In the genomic region with DNA sequence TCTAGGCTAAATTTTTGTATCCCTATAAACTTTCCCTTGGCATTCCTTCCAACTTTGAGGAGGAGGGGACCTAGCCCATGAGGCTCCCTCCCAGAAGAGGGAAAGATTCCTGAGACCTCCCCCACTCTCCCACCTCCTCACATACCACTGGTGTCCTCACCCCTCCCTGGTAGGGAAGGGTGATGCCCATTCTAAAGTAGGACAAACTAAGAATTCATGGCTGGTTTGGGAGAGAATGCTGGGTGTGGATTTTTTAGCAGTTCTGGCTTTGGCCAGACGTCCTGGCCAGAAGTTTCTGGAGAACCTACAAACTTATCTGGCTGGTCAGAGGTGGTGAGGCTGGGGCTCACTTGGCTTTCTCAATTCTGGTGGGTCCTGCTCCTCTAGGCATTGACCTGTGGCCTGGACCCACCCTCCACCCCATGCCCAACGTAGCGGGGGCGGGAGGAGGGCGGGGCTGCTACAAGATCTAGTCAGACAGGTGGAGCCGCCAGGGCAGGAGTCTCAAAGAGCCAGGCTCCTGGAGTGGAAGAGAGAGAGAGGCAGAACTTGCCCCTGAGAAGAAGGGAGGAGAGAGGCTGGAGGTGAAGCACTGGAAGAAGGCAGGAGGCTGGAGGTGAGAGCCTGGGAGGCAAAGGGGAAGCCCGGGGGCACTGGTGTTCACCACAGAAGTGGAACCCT, we compare ENCODE assay signal across 8 mouse cellular contexts. TPM values are rescaled to one million over a fixed set of nuclear protein-coding genes. Genes with fewer than 3 reads are reported as not detected.
DNase-seq lines count a peak whose midpoint lies in the region; ATAC-seq and TF ChIP-seq lines count a peak whose summit lies in the region.

No protein-coding gene starts in this region.

- peak overlapping the region; percentile 34; the same call in 1 of the 2 replicates for H3K27ac ChIP-seq in intestine, embryonic 14.5 days (ENCODE audit: low read depth)
- H3K27ac ChIP-seq in liver, embryonic 14.5 days, result peak overlapping the region; percentile 85

- no peak for ATAC-seq in intestine, embryonic 14.5 days (replicated peaks; ENCODE audit: low FRiP score, low TSS enrichment, low read depth)
- ATAC-seq in liver, embryonic 14.5 days (ENCODE audit: insufficient read depth), result no peak

- H3K4me2 ChIP-seq in intestine, embryonic 14.5 days (ENCODE audit: low read length), result peak overlapping the region; percentile 84
- H3K4me2 ChIP-seq in liver, embryonic 14.5 days (ENCODE audit: low read depth), result peak overlapping the region; percentile 99

- DNase-seq in thymus, postnatal 4 days, result peak; percentile 28
- DNase-seq in thymus, postnatal 10 days (ENCODE audit: low spot score in 2 of 2), result no peak
- no peak for DNase-seq in intestine, embryonic 14.5 days (ENCODE audit: low spot score)
- no peak for DNase-seq in liver, embryonic 14.5 days (ENCODE audit: low read depth in 3 of 3, low spot score in 3 of 3)
- peak; percentile 67 to 73 for DNase-seq in urinary bladder, postnatal 36 days (ENCODE audit: low spot score in 2 of 2)
- DNase-seq in cerebellum, adult 18-20 months, result no peak
- DNase-seq in cerebellum, adult 11 months, result no peak
- no peak for DNase-seq in T-cell, adult 2 months (ENCODE audit: low spot score)

- H3K9ac ChIP-seq in intestine, embryonic 14.5 days (ENCODE audit: low read length), result peak overlapping the region; percentile 66
- peak overlapping the region; percentile 92 for H3K9ac ChIP-seq in liver, embryonic 14.5 days (replicated peaks)

- peaks cover 33% of the 10 kb centered on the region for H3K4me1 ChIP-seq in intestine, embryonic 14.5 days (replicated peaks; ENCODE audit: control insufficient read depth, insufficient read depth, low read length)
- H3K4me1 ChIP-seq in liver, embryonic 14.5 days (replicated peaks; ENCODE audit: control insufficient read depth in 2 of 2, insufficient read depth in 2 of 2, low read length in 1 of 2), result peaks cover 48 to 50% of the 10 kb centered on the region in 2 experiments

- no peaks in the 10 kb centered on the region for H3K9me3 ChIP-seq in intestine, embryonic 14.5 days (ENCODE audit: control insufficient read depth, low read length)
- H3K9me3 ChIP-seq in liver, embryonic 14.5 days (ENCODE audit: control insufficient read depth, low read length), result no peaks in the 10 kb centered on the region

- TF ChIP-seq CTCF in liver, embryonic 14.5 days (IDR thresholded peaks at IDR 0.05; ENCODE audit: low read depth), result no peak

- H3K27me3 ChIP-seq in intestine, embryonic 14.5 days (replicated peaks; ENCODE audit: control insufficient read depth, insufficient read depth, low read length), result no peaks in the 10 kb centered on the region
- H3K27me3 ChIP-seq in liver, embryonic 14.5 days (ENCODE audit: control insufficient read depth, insufficient read depth, low read length), result no peaks in the 10 kb centered on the region

- 39% methylated on average over 7 of the region's 7 CpGs for WGBS in intestine, embryonic 14.5 days
- 9% methylated on average over 7 of the region's 7 CpGs for WGBS in liver, embryonic 14.5 days (ENCODE audit: insufficient replicate concordance)

- peaks cover 43% of the 10 kb centered on the region for H3K36me3 ChIP-seq in intestine, embryonic 14.5 days (ENCODE audit: control insufficient read depth, insufficient read depth, low read length)
- H3K36me3 ChIP-seq in liver, embryonic 14.5 days (replicated peaks; ENCODE audit: control insufficient read depth, insufficient read depth, low read depth), result peaks cover 45% of the 10 kb centered on the region

- no peak for TF ChIP-seq EP300 in liver, embryonic 14.5 days (IDR thresholded peaks at IDR 0.05; ENCODE audit: low read depth)

- H3K4me3 ChIP-seq in intestine, embryonic 14.5 days (ENCODE audit: low read depth, low read length), result peak overlapping the region; percentile 80
- H3K4me3 ChIP-seq in liver, embryonic 14.5 days (ENCODE audit: insufficient read depth in 1 of 2, low read depth in 2 of 2, low read length in 2 of 2), result peak overlapping the region; percentile 73 to 90

RNA-seq across cellular contexts. Expression of a gene that starts 1.5 kb away (rescaled TPM):
- polyA plus RNA-seq in intestine, embryonic 14.5 days (2014; fragmentation: Nextera tagmentation; extraction: Ambion mirVana), result 144 and 152 TPM in 2 replicates
- 88.1 and 113 TPM in 2 replicates for polyA plus RNA-seq in liver, embryonic 14.5 days (2012; rRNA removed)
- polyA plus RNA-seq in liver, embryonic 14.5 days (2014; fragmentation: Nextera tagmentation; extraction: Ambion mirVana), result 87.1 and 88.0 TPM in 2 replicates

RNA-seq across cellular contexts. Expression of a gene that starts 7.8 kb away (rescaled TPM):
- polyA plus RNA-seq in intestine, embryonic 14.5 days (2014; fragmentation: Nextera tagmentation; extraction: Ambion mirVana), result 259 and 273 TPM in 2 replicates
- 99.0 and 109 TPM in 2 replicates for polyA plus RNA-seq in liver, embryonic 14.5 days (2012; rRNA removed)
- 147 and 167 TPM in 2 replicates for polyA plus RNA-seq in liver, embryonic 14.5 days (2014; fragmentation: Nextera tagmentation; extraction: Ambion mirVana)

RNA-seq across cellular contexts. Expression of a gene that starts 20.2 kb away (rescaled TPM):
- polyA plus RNA-seq in intestine, embryonic 14.5 days (2014; fragmentation: Nextera tagmentation; extraction: Ambion mirVana), result 106 and 109 TPM in 2 replicates
- 33.5 and 50.2 TPM in 2 replicates for polyA plus RNA-seq in liver, embryonic 14.5 days (2012; rRNA removed)
- 69.1 and 73.8 TPM in 2 replicates for polyA plus RNA-seq in liver, embryonic 14.5 days (2014; fragmentation: Nextera tagmentation; extraction: Ambion mirVana)

RNA-seq across cellular contexts. Expression of a gene that starts 20.3 kb away (rescaled TPM):
- polyA plus RNA-seq in intestine, embryonic 14.5 days (2014; fragmentation: Nextera tagmentation; extraction: Ambion mirVana), result 12.1 and 13.2 TPM in 2 replicates
- 5.8 and 5.9 TPM in 2 replicates for polyA plus RNA-seq in liver, embryonic 14.5 days (2012; rRNA removed)
- 2.2 and 2.6 TPM in 2 replicates for polyA plus RNA-seq in liver, embryonic 14.5 days (2014; fragmentation: Nextera tagmentation; extraction: Ambion mirVana)

RNA-seq across cellular contexts. Expression of a gene that starts 28.0 kb away (rescaled TPM):
- polyA plus RNA-seq in intestine, embryonic 14.5 days (2014; fragmentation: Nextera tagmentation; extraction: Ambion mirVana), result 0.31 and 0.46 TPM in 2 replicates
- 5.6 and 5.7 TPM in 2 replicates for polyA plus RNA-seq in liver, embryonic 14.5 days (2012; rRNA removed)
- 6.3 and 9.0 TPM in 2 replicates for polyA plus RNA-seq in liver, embryonic 14.5 days (2014; fragmentation: Nextera tagmentation; extraction: Ambion mirVana)

Comparison
In these comparisons a context has a peak if more than half of its experiments do, and no peak if none do; other contexts are left out.
1. DNase-seq: peak in thymus, postnatal 4 days (single experiment) and urinary bladder, postnatal 36 days (2 of 2); none in thymus, postnatal 10 days (0 of 2), intestine, embryonic 14.5 days (single experiment), liver, embryonic 14.5 days (0 of 3), cerebellum, adult 18-20 months (0 of 2), cerebellum, adult 11 months (single experiment) and T-cell, adult 2 months (single experiment).